Mouse (Mus musculus) hindbrain, embryonic 13.5 days (tissue): Measurements from ENCODE around the gene Mboat2. TPM values are rescaled to one million over a fixed set of nuclear protein-coding genes. Genes with fewer than 3 reads are reported as not detected.

Experiments used
- ATAC-seq: fragments of 200-750 bp; cut with Nextera tagmentation; 2 replicates; pipeline ENCODE4 v1.8.0; 2017; ENCODE audit warnings: moderate TSS enrichment; ENCODE audit not compliant: low FRiP score
- H3K27ac ChIP-seq: fragments of 300-500 bp; sonication (generic); 2 replicates; pipeline ENCODE4 v1.5.1; 2015; ENCODE audit warnings: inconsistent platforms, mild to moderate bottlenecking, moderate library complexity
- H3K27me3 ChIP-seq: fragments of 300-500 bp; sonication (generic); 2 replicates; pipeline ENCODE4 v1.6.1; 2015; ENCODE audit warnings: mild to moderate bottlenecking, inconsistent platforms
- H3K36me3 ChIP-seq: fragments of 300-500 bp; sonication (generic); 2 replicates; pipeline ENCODE4 v1.6.1; 2015; ENCODE audit warnings: mild to moderate bottlenecking, inconsistent platforms
- H3K4me1 ChIP-seq: fragments of 300-500 bp; sonication (generic); replicated peaks from 2 replicates; pipeline ENCODE4 v1.6.1; 2015; ENCODE audit warnings: inconsistent platforms
- H3K4me2 ChIP-seq: fragments of 300-500 bp; sonication (generic); 2 replicates; pipeline ENCODE4 v1.6.1; 2015; ENCODE audit warnings: inconsistent platforms, mild to moderate bottlenecking, moderate library complexity
- H3K4me3 ChIP-seq: fragments of 300-500 bp; sonication (generic); 2 replicates; pipeline ENCODE4 v1.5.1; 2015; ENCODE audit warnings: mild to moderate bottlenecking, inconsistent platforms
- H3K9ac ChIP-seq: fragments of 300-500 bp; sonication (generic); 2 replicates; pipeline ENCODE4 v1.6.1; 2015; ENCODE audit warnings: mild to moderate bottlenecking, inconsistent platforms
- H3K9me3 ChIP-seq: fragments of 300-500 bp; sonication (generic); 2 replicates; pipeline ENCODE4 v1.6.1; 2016; ENCODE audit warnings: inconsistent platforms
- WGBS: fragments of 180-500 bp; shearing (Covaris S2); methylation state at CpG from one replicate; pipeline ENCODE4 v1.1.7; 2015; 5-methylcytosine and 5-hydroxymethylcytosine counted together
- polyA plus RNA-seq: library from polyadenylated mRNA; unstranded; fragments of >200 nt; fragmentation: Nextera tagmentation; extraction: Ambion mirVana; gene quantifications from 2 replicates; pipeline ENCODE4 v1.2.1, GENCODE M21; 2015

Gene Mboat2
- polyA plus RNA-seq, 1 experiment from 2014 or later, result 82.0 TPM

GRCm38 (mm10) chr12:24832438-24832837 is 1.8 kb downstream of the Mboat2 start:
- Histone ChIP-seq H3K4me2 (peak overlapping the region; percentile 82), H3K9ac (peak overlapping the region; percentile 93), H3K9me3 (no peaks in the 10 kb centered on the region), H3K4me1 (peaks cover 53% of the 10 kb centered on the region), H3K36me3 (no peaks in the 10 kb centered on the region), H3K4me3 (peak overlapping the region; percentile 93), H3K27ac (no peak overlapping the region), H3K27me3 (no peaks in the 10 kb centered on the region)
- no peak for ATAC-seq
- WGBS, result 29% methylated on average over 2 of the region's 2 CpGs

DNA sequence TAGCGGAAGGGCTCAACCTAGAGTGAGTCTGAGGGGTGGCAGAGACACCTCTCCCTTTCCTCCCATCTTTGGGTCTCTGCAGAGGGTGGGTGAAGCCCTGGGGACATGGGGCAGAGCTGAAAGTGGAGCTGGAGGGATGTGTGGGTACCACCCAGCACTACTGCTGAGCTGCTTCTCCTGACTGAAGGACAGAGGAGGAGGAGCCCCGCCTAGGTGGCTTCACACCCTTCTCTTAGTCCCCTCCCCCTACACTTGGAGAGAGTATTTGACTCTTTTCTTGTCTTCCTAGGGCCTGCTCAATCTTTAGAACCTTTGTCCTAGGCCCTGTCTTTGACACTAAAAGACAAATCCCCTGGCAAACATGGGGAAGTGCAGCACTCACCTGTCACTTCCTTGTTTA is 7.3 kb downstream of the Mboat2 start:
- peak; percentile 30; the same call in 1 of the 2 replicates for ATAC-seq
- H3K4me1 ChIP-seq, result peaks cover 66% of the 10 kb centered on the region
- H3K9me3 ChIP-seq, result no peaks in the 10 kb centered on the region
- H3K27me3 ChIP-seq, result no peaks in the 10 kb centered on the region
- no peak overlapping the region for H3K9ac ChIP-seq
- H3K36me3 ChIP-seq, result no peaks in the 10 kb centered on the region
- no peak overlapping the region for H3K27ac ChIP-seq
- WGBS, result 67% methylated on average over 2 of the region's 2 CpGs
- no peak overlapping the region for H3K4me3 ChIP-seq
- H3K4me2 ChIP-seq, result no peak overlapping the region

- no peak for ATAC-seq
- no peaks in the 10 kb centered on the region for H3K9me3 ChIP-seq
- H3K9ac ChIP-seq, result no peak overlapping the region
- no peaks in the 10 kb centered on the region for H3K27me3 ChIP-seq
- no peak overlapping the region for H3K27ac ChIP-seq
- H3K36me3 ChIP-seq, result no peaks in the 10 kb centered on the region
- WGBS, result 59% methylated on average over 9 of the region's 9 CpGs
- H3K4me2 ChIP-seq, result no peak overlapping the region
- H3K4me3 ChIP-seq, result no peak overlapping the region
- peaks cover 75% of the 10 kb centered on the region for H3K4me1 ChIP-seq
Observed at GRCm38 (mm10) chr12:24841115-24841879, 10.6 kb downstream of the Mboat2 start.

DNA sequence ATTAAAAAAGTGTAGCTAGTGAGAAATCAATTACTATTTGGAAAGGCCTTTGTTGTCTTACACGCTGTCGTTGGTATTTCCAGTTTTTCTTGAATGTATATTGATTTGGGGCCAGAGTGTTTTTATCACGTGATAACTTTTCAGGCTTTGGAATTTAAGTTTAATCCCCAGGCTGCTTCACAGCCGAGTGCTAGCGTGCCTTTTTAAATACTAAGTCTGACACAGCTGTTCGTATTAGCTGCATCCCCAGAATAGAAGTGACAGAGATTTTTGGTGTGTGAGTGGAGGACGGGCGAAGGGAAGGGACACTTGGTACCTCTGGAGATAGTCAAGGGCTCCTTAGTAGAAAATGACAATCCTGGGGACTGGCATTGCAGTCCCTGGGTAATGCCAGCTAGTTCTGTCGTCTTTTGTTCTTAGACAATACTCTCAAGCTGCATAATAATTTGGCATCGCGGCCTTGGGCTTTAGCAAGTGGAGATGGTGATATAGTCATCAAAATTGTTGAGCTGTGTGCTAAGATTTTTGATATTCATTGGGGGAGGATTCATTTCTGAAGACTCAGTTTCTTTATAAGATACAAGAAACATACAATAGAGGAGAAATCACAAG is 11.7 kb downstream of the Mboat2 start:
- H3K27ac ChIP-seq, result no peak overlapping the region
- no peaks in the 10 kb centered on the region for H3K9me3 ChIP-seq
- H3K4me3 ChIP-seq, result no peak overlapping the region
- no peak for ATAC-seq
- no peaks in the 10 kb centered on the region for H3K27me3 ChIP-seq
- no peaks in the 10 kb centered on the region for H3K36me3 ChIP-seq
- WGBS, result 65% methylated on average over 11 of the region's 11 CpGs
- H3K9ac ChIP-seq, result no peak overlapping the region
- H3K4me1 ChIP-seq, result peaks cover 67% of the 10 kb centered on the region
- H3K4me2 ChIP-seq, result no peak overlapping the region

GRCm38 (mm10) chr12:24843395-24844072 is 12.9 kb downstream of the Mboat2 start:
- H3K9ac ChIP-seq, result no peak overlapping the region
- H3K4me2 ChIP-seq, result no peak overlapping the region
- H3K36me3 ChIP-seq, result no peaks in the 10 kb centered on the region
- H3K4me3 ChIP-seq, result no peak overlapping the region
- WGBS, result 73% methylated on average over 7 of the region's 7 CpGs
- no peak for ATAC-seq
- H3K9me3 ChIP-seq, result no peaks in the 10 kb centered on the region
- peaks cover 57% of the 10 kb centered on the region for H3K4me1 ChIP-seq
- H3K27ac ChIP-seq, result no peak overlapping the region
- no peaks in the 10 kb centered on the region for H3K27me3 ChIP-seq

DNA sequence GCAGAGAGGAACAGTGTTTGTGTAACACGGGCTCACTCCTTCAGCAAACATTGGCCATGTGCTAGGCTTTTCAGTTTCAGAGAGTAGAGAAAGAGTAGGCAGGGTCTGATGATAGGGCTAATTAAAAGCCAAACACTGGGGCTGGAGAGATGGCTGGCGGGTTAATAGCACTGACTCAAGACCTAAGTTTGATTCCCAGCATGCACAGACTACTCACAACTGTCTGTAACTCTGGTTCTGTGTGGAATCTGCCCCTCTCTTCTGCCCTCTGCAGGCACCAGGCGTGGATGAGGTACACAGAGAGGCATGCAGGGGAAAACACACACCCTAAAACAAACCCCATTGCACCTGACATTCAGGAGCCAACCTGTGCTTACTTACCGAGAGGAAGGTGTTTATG is 14.7 kb downstream of the Mboat2 start:
- Histone ChIP-seq H3K4me3 (no peak overlapping the region), H3K27me3 (no peaks in the 10 kb centered on the region), H3K9me3 (no peaks in the 10 kb centered on the region), H3K27ac (no peak overlapping the region), H3K36me3 (no peaks in the 10 kb centered on the region), H3K4me2 (no peak overlapping the region), H3K4me1 (peaks cover 60% of the 10 kb centered on the region), H3K9ac (no peak overlapping the region)
- ATAC-seq, result no peak
- WGBS, result 75% methylated on average over 4 of the region's 4 CpGs

- Histone ChIP-seq H3K9ac (no peak overlapping the region), H3K27ac (no peak overlapping the region), H3K4me2 (no peak overlapping the region), H3K27me3 (no peaks in the 10 kb centered on the region), H3K4me1 (peaks cover 45% of the 10 kb centered on the region), H3K36me3 (no peaks in the 10 kb centered on the region), H3K4me3 (no peak overlapping the region), H3K9me3 (no peaks in the 10 kb centered on the region)
- no peak for ATAC-seq
- 80% methylated on average over 5 of the region's 5 CpGs for WGBS
Observed at GRCm38 (mm10) chr12:24848107-24848506, 17.4 kb downstream of the Mboat2 start.

GRCm38 (mm10) chr12:24857354-24857753 is 26.7 kb downstream of the Mboat2 start:
- Histone ChIP-seq H3K9me3 (no peaks in the 10 kb centered on the region), H3K9ac (no peak overlapping the region), H3K4me2 (no peak overlapping the region), H3K4me3 (no peak overlapping the region), H3K27me3 (no peaks in the 10 kb centered on the region), H3K4me1 (peaks cover 7% of the 10 kb centered on the region; the same call in 1 of the 2 replicates), H3K36me3 (no peaks in the 10 kb centered on the region), H3K27ac (no peak overlapping the region)
- 90% methylated on average over 5 of the region's 5 CpGs for WGBS
- no peak for ATAC-seq

- no peak for ATAC-seq
- no peak overlapping the region for H3K9ac ChIP-seq
- H3K9me3 ChIP-seq, result no peaks in the 10 kb centered on the region
- H3K4me1 ChIP-seq, result peaks cover 14% of the 10 kb centered on the region
- no peaks in the 10 kb centered on the region for H3K36me3 ChIP-seq
- no peak overlapping the region for H3K27ac ChIP-seq
- WGBS, result 73% methylated on average over 7 of the region's 7 CpGs
- H3K4me3 ChIP-seq, result no peak overlapping the region
- no peak overlapping the region for H3K4me2 ChIP-seq
- H3K27me3 ChIP-seq, result no peaks in the 10 kb centered on the region
Observed at GRCm38 (mm10) chr12:24859357-24859756, 28.7 kb downstream of the Mboat2 start.

DNA sequence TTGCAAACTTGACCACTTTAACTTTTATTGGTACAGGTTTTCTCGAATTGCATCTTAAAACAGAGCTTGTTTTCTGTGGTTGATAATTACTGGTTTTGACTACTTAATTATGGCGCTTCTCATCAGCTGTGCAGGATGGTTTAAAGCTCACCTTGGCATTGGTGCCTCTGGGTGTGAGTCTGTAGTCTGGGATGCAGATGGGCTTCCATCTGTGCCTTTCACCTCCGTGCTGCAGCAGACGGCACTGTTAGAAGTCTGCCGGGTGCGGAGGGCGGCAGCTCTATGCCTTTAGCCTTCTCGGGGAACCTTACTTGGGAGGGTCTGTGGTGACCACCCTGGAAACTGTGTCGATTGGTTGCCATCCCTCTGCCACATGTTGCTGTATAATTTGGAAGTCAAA is 29.8 kb downstream of the Mboat2 start:
- no peak for ATAC-seq
- H3K27me3 ChIP-seq, result no peaks in the 10 kb centered on the region
- H3K4me1 ChIP-seq, result peaks cover 24% of the 10 kb centered on the region
- no peak overlapping the region for H3K4me2 ChIP-seq
- no peak overlapping the region for H3K4me3 ChIP-seq
- WGBS, result 85% methylated on average over 9 of the region's 9 CpGs
- no peak overlapping the region for H3K27ac ChIP-seq
- no peaks in the 10 kb centered on the region for H3K36me3 ChIP-seq
- no peak overlapping the region for H3K9ac ChIP-seq
- no peaks in the 10 kb centered on the region for H3K9me3 ChIP-seq

GRCm38 (mm10) chr12:24863762-24864161 is 33.1 kb downstream of the Mboat2 start:
- no peaks in the 10 kb centered on the region for H3K27me3 ChIP-seq
- 77% methylated on average over 1 of the region's 1 CpGs for WGBS
- H3K27ac ChIP-seq, result no peak overlapping the region
- H3K4me3 ChIP-seq, result no peak overlapping the region
- H3K4me1 ChIP-seq, result peaks cover 28% of the 10 kb centered on the region
- no peak overlapping the region for H3K9ac ChIP-seq
- no peaks in the 10 kb centered on the region for H3K36me3 ChIP-seq
- peak; percentile 30; the same call in 1 of the 2 replicates for ATAC-seq
- H3K9me3 ChIP-seq, result no peaks in the 10 kb centered on the region
- H3K4me2 ChIP-seq, result no peak overlapping the region

DNA sequence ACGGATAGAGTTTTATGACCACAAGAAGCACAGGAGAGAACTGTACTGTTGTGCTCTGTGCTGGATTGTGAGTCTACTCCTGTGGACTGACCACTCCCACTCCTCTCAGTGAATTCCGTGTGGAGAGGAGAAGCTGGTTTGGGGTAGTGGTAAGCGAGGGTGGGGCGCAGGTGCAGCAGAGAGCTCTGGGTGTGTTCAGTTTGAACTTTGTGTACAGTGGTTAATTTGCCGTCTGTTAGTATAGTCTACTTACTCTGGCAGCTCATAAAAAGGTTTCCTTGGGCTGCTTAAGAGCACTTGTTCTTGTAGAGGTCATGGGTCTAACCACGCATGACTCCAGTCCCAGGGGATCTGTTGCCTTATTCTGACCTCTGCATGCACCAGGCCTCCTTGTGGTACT is 36.0 kb downstream of the Mboat2 start:
- H3K27me3 ChIP-seq, result no peaks in the 10 kb centered on the region
- no peaks in the 10 kb centered on the region for H3K9me3 ChIP-seq
- no peaks in the 10 kb centered on the region for H3K36me3 ChIP-seq
- H3K27ac ChIP-seq, result no peak overlapping the region
- H3K9ac ChIP-seq, result no peak overlapping the region
- H3K4me1 ChIP-seq, result peaks cover 38% of the 10 kb centered on the region
- no peak for ATAC-seq
- 81% methylated on average over 6 of the region's 6 CpGs for WGBS
- H3K4me3 ChIP-seq, result no peak overlapping the region
- H3K4me2 ChIP-seq, result no peak overlapping the region
